Mouse (Mus musculus): ENCODE results near the gene Zfand3.

GRCm38 (mm10) chr17:30240659-30241058 lies 236.1 kb downstream of the Zfand3 start:
- TF ChIP-seq CTCF (IDR thresholded peaks at IDR 0.05; ENCODE audit: borderline replicate concordance, extremely low read depth, insufficient read depth, insufficient read length) = no peak
- TF ChIP-seq POLR2A (IDR thresholded peaks at IDR 0.05; ENCODE audit: borderline replicate concordance, extremely low read depth, insufficient read depth, insufficient read length, poor library complexity, severe bottlenecking) = no peak
